Mouse (Mus musculus) liver, adult 10 weeks (tissue): ENCODE measurements around the gene Epb41l3. TPM values are rescaled to one million over a fixed set of nuclear protein-coding genes. Genes with fewer than 3 reads are reported as not detected.

Source experiments
- polyA plus RNA-seq: library from polyadenylated mRNA; stranded (reverse); fragments of 350-450 nt; fragmentation: Illumina TruSeq; extraction: RNeasy Lipid Tissue Mini Kit (QIAGEN cat#74804); gene quantifications from one replicate; pipeline ENCODE4 v1.2.3, GENCODE M21; 2014; ENCODE audit warnings: low read depth, low replicate concordance

The Epb41l3 gene
- 3.2 TPM for polyA plus RNA-seq

DNA sequence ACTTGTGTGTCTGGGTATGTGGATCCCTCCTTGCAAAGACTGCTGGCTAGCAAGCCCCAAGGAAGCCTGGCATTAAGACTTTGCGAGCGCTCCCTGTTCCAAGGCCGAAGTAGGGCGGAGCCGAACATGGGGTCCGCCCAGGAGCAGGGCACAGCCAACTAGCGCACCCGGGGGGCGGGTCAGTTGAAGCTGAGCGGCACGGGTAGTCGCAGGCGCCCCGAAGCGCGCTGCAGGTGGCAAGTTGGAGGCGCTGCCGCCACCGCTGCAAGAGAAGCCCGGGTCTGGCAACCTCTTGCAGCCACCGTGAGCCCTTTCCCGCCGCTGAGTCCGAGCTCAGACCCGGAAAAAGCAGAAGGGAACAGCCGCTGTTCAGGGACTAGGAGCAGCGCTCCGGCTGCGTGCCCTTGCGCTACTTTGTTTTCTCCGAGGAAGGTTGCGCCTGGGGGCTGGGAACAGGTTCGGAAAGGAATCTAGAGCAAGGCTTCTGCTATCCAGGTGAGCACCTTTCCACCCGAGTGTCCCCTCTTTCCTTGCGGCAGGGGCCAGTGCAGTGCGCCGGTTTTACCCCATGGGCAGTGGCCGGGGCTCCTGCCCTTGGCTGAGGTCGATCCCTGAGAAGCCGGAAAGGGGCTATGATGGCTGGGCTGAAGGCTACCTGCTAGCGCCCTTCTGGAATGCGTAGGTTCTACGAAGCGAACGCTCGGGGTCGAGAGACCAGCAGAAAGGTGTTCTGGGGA lies at the start of gene Epb41l3:
Epb41l3 (plus strand) TSS at position 183 of the 737 bp plus-strand sequence.

Other genes starting within 250 kb of the Epb41l3 start
- gene Tmem200c, start 249.1 kb upstream of the Epb41l3 start, polyA plus RNA-seq = not detected